Mouse (Mus musculus) c-Kit-negative CD71-positive TER-119-positive erythroid progenitor cells, embryonic 14.5 days (primary cell): ENCODE data around the gene Ing3.

Experiments
- DNase-seq: peaks from one replicate; pipeline ENCODE4 v3.0.0-alpha.2; 2013; ENCODE audit warnings: low read depth, low spot score

The Ing3 gene

GRCm38 (mm10) chr6:22021315-22021714 lies 71.9 kb downstream of the Ing3 start:
- DNase-seq: no peak

- DNase-seq: no peak
Observed at GRCm38 (mm10) chr6:22024168-22024567, 74.8 kb downstream of the Ing3 start.
